Mouse (Mus musculus) effector memory CD4-positive, alpha-beta T cell, adult 5 months (primary cell): ENCODE results near the gene Itgb7. TPM values are rescaled to one million over a fixed set of nuclear protein-coding genes. Genes with fewer than 3 reads are reported as not detected.

Experiments
- polyA plus RNA-seq: library from polyadenylated mRNA; unstranded; fragments of 100-300 nt; shearing (Covaris generic); gene quantifications from one replicate; pipeline ENCODE4 v1.2.1, GENCODE M21; 2017

Gene Itgb7
- 974 TPM for polyA plus RNA-seq

GRCm38 (mm10) chr15:102231748-102232147 is at the start of gene Itgb7:
Gene Itgb7, minus strand, starts transcription at chr15:102231944.

GRCm38 (mm10) chr15:102279092-102279782 is 47.5 kb upstream of the Itgb7 start, which contains the start of gene Mfsd5:
Gene Mfsd5, plus strand, starts transcription at chr15:102279454.

GRCm38 (mm10) chr15:102270274-102270960 is 38.7 kb upstream of the Itgb7 start, which contains the start of gene Gm9918:
Gene Gm9918, plus strand, starts transcription at chr15:102270563.

GRCm38 (mm10) chr15:102257202-102258075 is 25.7 kb upstream of the Itgb7 start, which contains the start of gene Rarg:
Gene Rarg, minus strand, starts transcription at chr15:102257517.

GRCm38 (mm10) chr15:102204674-102205505 is 26.9 kb downstream of the Itgb7 start, which contains the start of gene Csad:
Gene Csad, minus strand, starts transcription at chr15:102204724.

DNA sequence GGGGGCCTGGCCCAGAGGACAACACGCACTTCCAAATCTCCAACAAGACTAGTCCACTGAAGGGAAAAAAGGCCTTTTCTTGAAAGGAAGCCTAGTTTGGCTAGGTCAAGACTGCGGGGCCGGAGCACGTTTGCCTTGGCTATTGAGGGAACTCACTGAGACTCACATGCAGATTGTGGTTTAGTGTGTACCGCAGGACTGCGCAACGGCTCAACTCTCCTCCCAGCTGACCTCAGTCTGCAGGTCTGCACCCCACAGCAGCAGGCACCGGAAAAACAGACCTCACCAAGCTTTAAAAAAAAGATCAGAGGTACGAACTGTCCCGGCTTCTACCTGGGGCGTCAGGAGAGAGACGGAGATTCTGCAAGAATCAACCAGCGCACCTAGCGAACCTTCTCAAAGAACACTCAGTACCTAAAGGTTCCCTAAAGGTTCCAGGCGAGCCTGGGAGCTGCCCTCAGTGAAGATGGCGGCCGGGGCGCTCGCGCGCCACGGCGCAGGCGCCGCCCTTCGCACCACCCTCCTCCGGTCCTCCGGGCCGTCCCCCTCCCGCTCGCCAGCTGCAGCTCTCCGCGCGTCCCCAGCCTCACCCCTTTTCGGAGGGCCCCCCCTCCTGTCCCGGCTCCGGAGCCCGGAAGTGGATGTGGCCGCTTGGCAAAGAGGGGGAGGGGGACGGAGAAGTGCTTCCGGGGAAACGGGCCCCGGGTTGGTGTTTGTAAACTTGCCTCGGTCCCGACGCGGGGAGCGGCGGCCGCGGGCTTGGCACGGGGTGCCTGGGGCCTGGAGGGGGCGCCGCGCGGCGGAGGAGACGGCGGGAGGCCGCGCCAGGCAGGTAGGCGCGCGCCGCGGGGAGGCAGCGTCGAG is 28.5 kb downstream of the Itgb7 start, which contains the start of gene Zfp740:
Gene Zfp740, plus strand, starts transcription at position 279 of the 864 bp plus-strand sequence.

Other genes starting within 250 kb of the Itgb7 start
- not detected for gene Krt8, start 227.5 kb downstream of the Itgb7 start, polyA plus RNA-seq
- gene Krt18, start 203.8 kb downstream of the Itgb7 start, polyA plus RNA-seq, result not detected
- gene Eif4b, start 158.2 kb downstream of the Itgb7 start, polyA plus RNA-seq, result 90.3 TPM
- gene Tns2, start 131.5 kb downstream of the Itgb7 start, polyA plus RNA-seq, result 3.1 TPM
- gene Spryd3, start 95.7 kb downstream of the Itgb7 start, polyA plus RNA-seq, result 42.3 TPM
- 0.56 TPM for gene Igfbp6, start 87.6 kb downstream of the Itgb7 start, polyA plus RNA-seq
- 6.2 TPM for gene Soat2, start 81.4 kb downstream of the Itgb7 start, polyA plus RNA-seq
- gene Zfp740, start 28.7 kb downstream of the Itgb7 start, polyA plus RNA-seq, result 93.1 TPM
- gene Csad, start 27.2 kb downstream of the Itgb7 start, polyA plus RNA-seq, result 9.2 TPM
- 25.5 TPM for gene Rarg, start 25.6 kb upstream of the Itgb7 start, polyA plus RNA-seq
- not detected for gene Gm9918, start 38.6 kb upstream of the Itgb7 start, polyA plus RNA-seq
- gene Mfsd5, start 47.5 kb upstream of the Itgb7 start, polyA plus RNA-seq, result 36.3 TPM
- 0.50 TPM for gene Espl1, start 64.3 kb upstream of the Itgb7 start, polyA plus RNA-seq
- 472 TPM for gene Pfdn5, start 94.2 kb upstream of the Itgb7 start, polyA plus RNA-seq
- 43.2 TPM for gene Myg1, start 99.8 kb upstream of the Itgb7 start, polyA plus RNA-seq
- 37.0 TPM for gene Aaas, start 118.8 kb upstream of the Itgb7 start, polyA plus RNA-seq
- gene Sp7, start 135.2 kb upstream of the Itgb7 start, polyA plus RNA-seq, result not detected
- 21.4 TPM for gene Sp1, start 174.2 kb upstream of the Itgb7 start, polyA plus RNA-seq
- gene Amhr2, start 213.4 kb upstream of the Itgb7 start, polyA plus RNA-seq, result 1.2 TPM
- gene Prr13, start 227.1 kb upstream of the Itgb7 start, polyA plus RNA-seq, result 564 TPM
- 94.6 TPM for gene Pcbp2, start 238.6 kb upstream of the Itgb7 start, polyA plus RNA-seq